Mouse (Mus musculus) 416B (cell line): ENCODE data around the gene Olfr412.

Source experiments
- DNase-seq: peaks from one replicate; pipeline ENCODE4 v3.0.0; 2011; ENCODE audit warnings: low read depth

The Olfr412 gene

GRCm38 (mm10) chr11:74361769-74362168 lies at the start of gene Olfr412:
Olfr412 (plus strand) TSS chr11:74362069.
- DNase-seq = no peak

- no peak for DNase-seq
Observed at GRCm38 (mm10) chr11:74326044-74326443, 35.8 kb upstream of the Olfr412 start.

- DNase-seq = no peak
Observed at GRCm38 (mm10) chr11:74328781-74329180, 33.1 kb upstream of the Olfr412 start.

- DNase-seq = no peak
Observed at GRCm38 (mm10) chr11:74337931-74338330, 23.9 kb upstream of the Olfr412 start, which contains the start of gene Olfr410. Olfr410 (minus strand) TSS chr11:74338031.

GRCm38 (mm10) chr11:74352550-74352949 lies 9.3 kb upstream of the Olfr412 start, which contains the start of gene Olfr411:
Olfr411 (minus strand) TSS chr11:74352650.
- no peak for DNase-seq

GRCm38 (mm10) chr11:74371393-74372100 lies 9.7 kb downstream of the Olfr412 start:
- DNase-seq = peak; percentile 73

- DNase-seq = peak; percentile 72
Observed at GRCm38 (mm10) chr11:74376847-74377246, 15.0 kb downstream of the Olfr412 start.

- no peak for DNase-seq
Observed at GRCm38 (mm10) chr11:74379166-74379873, 17.5 kb downstream of the Olfr412 start.

GRCm38 (mm10) chr11:74385674-74386073 lies 23.8 kb downstream of the Olfr412 start:
- no peak for DNase-seq

GRCm38 (mm10) chr11:74387203-74387602 lies 25.3 kb downstream of the Olfr412 start:
- no peak for DNase-seq

GRCm38 (mm10) chr11:74391899-74392298 lies 30.0 kb downstream of the Olfr412 start:
- no peak for DNase-seq

- DNase-seq = no peak
Observed at GRCm38 (mm10) chr11:74392903-74393302, 31.0 kb downstream of the Olfr412 start.

- no peak for DNase-seq
Observed at GRCm38 (mm10) chr11:74393489-74393888, 31.6 kb downstream of the Olfr412 start.

- DNase-seq = no peak
Observed at GRCm38 (mm10) chr11:74395583-74395982, 33.7 kb downstream of the Olfr412 start.

GRCm38 (mm10) chr11:74402126-74402525 lies 40.3 kb downstream of the Olfr412 start:
- peak; percentile 33 for DNase-seq

GRCm38 (mm10) chr11:74404216-74404615 lies 42.3 kb downstream of the Olfr412 start:
- DNase-seq = no peak

GRCm38 (mm10) chr11:74405201-74405600 lies 43.3 kb downstream of the Olfr412 start:
- DNase-seq = no peak

GRCm38 (mm10) chr11:74408587-74409446 lies 46.9 kb downstream of the Olfr412 start:
- DNase-seq = peak; percentile 55

GRCm38 (mm10) chr11:74409447-74409754 lies 47.5 kb downstream of the Olfr412 start:
- no peak for DNase-seq

- no peak for DNase-seq
Observed at GRCm38 (mm10) chr11:74409757-74410174, 47.9 kb downstream of the Olfr412 start.

- DNase-seq = no peak
Observed at GRCm38 (mm10) chr11:74411943-74412342, 50.1 kb downstream of the Olfr412 start.

GRCm38 (mm10) chr11:74412462-74412861 lies 50.6 kb downstream of the Olfr412 start:
- no peak for DNase-seq
